26 mouse cellular contexts compared by ENCODE assay signal in the genomic region with DNA sequence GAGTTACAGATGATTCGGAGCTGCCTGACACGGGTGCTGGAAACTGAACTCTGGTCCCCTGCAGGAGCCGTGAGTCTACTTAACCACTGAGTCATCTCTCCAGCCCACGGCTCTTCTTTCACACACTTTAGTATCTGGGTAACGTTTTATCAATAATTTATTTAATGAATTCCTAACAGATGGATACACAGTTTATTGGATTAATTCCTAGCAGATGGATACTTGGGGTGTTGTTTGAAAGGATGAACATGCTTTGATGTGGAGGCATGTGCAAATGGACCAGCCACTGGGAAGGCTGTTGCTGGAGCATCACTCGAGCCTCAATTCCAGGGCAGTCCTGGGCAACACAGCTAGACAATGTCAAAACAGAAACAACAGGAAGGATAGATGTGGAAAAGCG. TPM values are rescaled to one million over a fixed set of nuclear protein-coding genes. Genes with fewer than 3 reads are reported as not detected.
"Had no signal": no experiment of that assay in that cellular context is flagged by ENCODE, and none has a peak within 500 bp of the region (broad histone marks: within the 10 kb centered on the region; RNA-seq: fewer than 3 reads in every experiment).

No protein-coding gene starts in this region.

- H3K9ac ChIP-seq: forebrain, postnatal 0 days; heart, embryonic 13.5 days; heart, embryonic 15.5 days; hindbrain, embryonic 13.5 days; hindbrain, embryonic 15.5 days; intestine, embryonic 15.5 days; kidney, embryonic 15.5 days; limb, embryonic 13.5 days; limb, embryonic 15.5 days; liver, embryonic 12.5 days; liver, embryonic 14.5 days had no signal

- H3K36me3 ChIP-seq: heart, embryonic 13.5 days; heart, embryonic 15.5 days; hindbrain, embryonic 13.5 days; hindbrain, embryonic 15.5 days; intestine, embryonic 15.5 days; limb, embryonic 15.5 days; liver, embryonic 12.5 days had no signal

- H3K4me1 ChIP-seq: liver, embryonic 12.5 days had no signal

- H3K4me2 ChIP-seq: heart, embryonic 11.5 days; heart, embryonic 13.5 days; heart, embryonic 15.5 days; hindbrain, embryonic 13.5 days; hindbrain, embryonic 15.5 days; intestine, embryonic 15.5 days; kidney, embryonic 15.5 days; limb, embryonic 13.5 days; limb, embryonic 15.5 days; liver, embryonic 12.5 days had no signal

- DNase-seq: forebrain, postnatal 0 days; gastrocnemius, postnatal 14 days; gastrocnemius, postnatal 36 days; heart, adult 2 months; heart, postnatal 14 days; heart, postnatal 36 days; kidney, adult 11 months; kidney, adult 2 months; kidney, adult 9 months; kidney, postnatal 14 days; kidney, postnatal 36 days; layer of hippocampus, postnatal 36 days had no signal

- H3K9me3 ChIP-seq: heart, embryonic 13.5 days; heart, embryonic 15.5 days; hindbrain, embryonic 13.5 days; hindbrain, embryonic 15.5 days; intestine, embryonic 15.5 days; kidney, embryonic 15.5 days; limb, embryonic 13.5 days; limb, embryonic 15.5 days; liver, embryonic 12.5 days had no signal

- H3K4me3 ChIP-seq: heart, adult 2 months; heart, embryonic 13.5 days; heart, embryonic 15.5 days; hindbrain, embryonic 13.5 days; hindbrain, embryonic 15.5 days; intestine, embryonic 15.5 days; kidney, embryonic 15.5 days; limb, embryonic 13.5 days; limb, embryonic 15.5 days; liver, embryonic 12.5 days had no signal

- H3K27ac ChIP-seq: heart, adult 2 months; heart, embryonic 13.5 days; heart, embryonic 15.5 days; hindbrain, embryonic 13.5 days; hindbrain, embryonic 15.5 days; hindbrain, postnatal 0 days; intestine, embryonic 15.5 days; kidney, embryonic 15.5 days; kidney, postnatal 0 days; limb, embryonic 13.5 days; limb, embryonic 15.5 days; liver, embryonic 12.5 days; liver, embryonic 14.5 days had no signal

- ATAC-seq: forebrain, postnatal 0 days; hindbrain, postnatal 0 days; intestine, embryonic 15.5 days; liver, embryonic 12.5 days had no signal

- H3K27me3 ChIP-seq: heart, embryonic 13.5 days; heart, embryonic 15.5 days; hindbrain, embryonic 13.5 days; hindbrain, embryonic 15.5 days; intestine, embryonic 15.5 days; kidney, embryonic 15.5 days; limb, embryonic 13.5 days; limb, embryonic 15.5 days; liver, embryonic 12.5 days had no signal

RNA-seq across cellular contexts. Expression of a gene that starts 11.1 kb away (rescaled TPM):
- polyA plus RNA-seq: liver, adult 2 months had no signal
